Mouse (Mus musculus): ENCODE measurements around the gene BC030870. TPM values are rescaled to one million over a fixed set of nuclear protein-coding genes. Genes with fewer than 3 reads are reported as not detected.

The BC030870 gene
- 0.32 TPM in 1 of 2 replicates, not detected in the other for polyA plus RNA-seq (2015; fragmentation: Nextera tagmentation; extraction: Ambion mirVana)

DNA sequence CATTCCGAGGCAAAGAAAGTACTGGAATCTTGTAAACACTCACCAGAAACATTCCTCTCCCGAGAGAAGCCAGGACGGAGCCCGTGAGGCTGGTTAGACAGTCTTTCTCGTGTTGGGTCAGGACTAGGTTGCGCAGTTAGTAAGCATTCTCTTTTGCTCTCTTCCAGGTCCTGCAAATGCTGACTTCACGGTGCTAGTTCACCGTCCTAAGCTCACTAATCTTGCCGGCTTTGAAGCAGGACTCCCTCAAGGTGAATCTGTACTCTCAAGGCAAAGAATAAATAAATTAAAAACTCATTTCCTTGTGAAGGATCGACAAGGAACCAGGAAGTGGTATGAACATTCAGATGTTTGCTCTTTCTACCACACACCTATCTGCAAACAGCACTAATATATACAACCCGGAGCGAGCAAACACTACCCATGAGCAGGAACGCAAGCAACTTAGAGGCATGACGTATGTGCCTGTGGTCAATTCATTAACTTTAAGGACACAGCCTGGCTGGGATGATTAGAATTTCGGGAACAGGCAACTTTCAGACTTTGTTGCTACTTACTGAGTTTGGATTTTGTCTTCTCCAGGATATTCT, at the start of gene BC030870:
Gene BC030870, minus strand, starts transcription at position 365 of the 590 bp plus-strand sequence.

DNA sequence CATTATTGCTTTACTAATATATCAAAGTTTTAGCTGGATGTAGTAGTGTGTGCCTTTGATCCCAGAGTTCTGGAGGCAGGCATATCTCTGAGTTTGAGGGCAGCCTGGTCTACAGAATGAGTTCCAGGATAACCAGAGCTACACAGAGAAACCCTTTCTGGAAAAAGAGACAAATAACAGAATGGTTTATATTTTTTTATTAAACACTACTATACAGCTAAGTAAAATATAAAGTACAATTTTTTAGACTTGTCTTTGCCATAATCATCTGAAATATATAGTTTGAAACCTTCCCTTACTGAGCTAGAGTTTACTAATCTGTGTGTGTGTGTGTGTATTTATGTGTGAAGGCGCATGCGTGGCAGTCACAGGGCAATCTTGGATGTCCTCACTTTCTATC, 54.6 kb downstream of the BC030870 start, which contains the start of gene Gm10663:
Gene Gm10663, plus strand, starts transcription at position 301 of the 400 bp plus-strand sequence.

DNA sequence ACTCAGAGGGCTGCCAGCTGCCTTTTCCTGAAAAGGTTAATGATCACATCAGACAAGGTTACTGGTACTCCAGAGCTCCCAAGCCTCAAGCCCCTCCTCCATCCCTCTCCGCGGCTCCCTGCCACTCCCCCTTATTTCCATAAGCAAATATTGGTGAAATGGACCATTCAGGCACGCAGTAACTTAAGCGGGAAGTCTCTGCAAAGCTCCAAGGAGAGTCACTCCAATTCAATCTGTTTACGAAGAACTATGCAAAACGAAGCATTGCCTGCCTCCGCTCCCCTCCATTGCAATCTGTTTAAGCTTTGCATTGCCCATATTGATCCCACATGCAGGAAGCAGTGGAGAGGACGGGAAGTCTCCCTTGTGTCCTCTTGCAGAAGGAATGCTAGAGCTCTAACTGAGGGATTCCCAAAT, 92.2 kb downstream of the BC030870 start, which contains the start of gene Apela:
Gene Apela, minus strand, starts transcription at position 220 of the 417 bp plus-strand sequence.

Small RNA genes within 50 kb of the gene (microRNA-seq; reads per million reads assigned to microRNA genes)
- not detected for gene Gm24333 (ENCODE audit: borderline replicate concordance, insufficient number of aligned reads)

Other genes with a start within 250 kb of the BC030870 start
- gene Tmem192, start 182.4 kb downstream of the BC030870 start, polyA plus RNA-seq (2015; fragmentation: Nextera tagmentation; extraction: Ambion mirVana) = 66.8 and 103 TPM in 2 replicates
- not detected in 2 replicates for gene Trim75, start 141.7 kb downstream of the BC030870 start, polyA plus RNA-seq (2015; fragmentation: Nextera tagmentation; extraction: Ambion mirVana)
- not detected in 2 replicates for gene Trim61, start 111.0 kb downstream of the BC030870 start, polyA plus RNA-seq (2015; fragmentation: Nextera tagmentation; extraction: Ambion mirVana)
- gene Trim60, start 111.0 kb downstream of the BC030870 start, polyA plus RNA-seq (2015; fragmentation: Nextera tagmentation; extraction: Ambion mirVana) = not detected in 2 replicates
- 0.19 and 1.0 TPM in 2 replicates for gene Apela, start 92.2 kb downstream of the BC030870 start, polyA plus RNA-seq (2015; fragmentation: Nextera tagmentation; extraction: Ambion mirVana)
- not detected in 2 replicates for gene Gm10663, start 54.5 kb downstream of the BC030870 start, polyA plus RNA-seq (2015; fragmentation: Nextera tagmentation; extraction: Ambion mirVana)